Mouse (Mus musculus) midbrain, embryonic 16.5 days (tissue): ENCODE data around the gene Map1lc3b. TPM values are rescaled to one million over a fixed set of nuclear protein-coding genes. Genes with fewer than 3 reads are reported as not detected.
A peak's percentile ranks its signal among the peaks of the same experiment; 100 is the strongest.

Experiments used
- ATAC-seq: fragments of 200-750 bp; cut with Nextera tagmentation; 2 replicates; pipeline ENCODE4 v1.8.0; 2017; ENCODE audit warnings: moderate TSS enrichment
- H3K27ac ChIP-seq: fragments of 300-500 bp; sonication (generic); 2 replicates; pipeline ENCODE4 v1.5.1; 2014; ENCODE audit warnings: mild to moderate bottlenecking, low read length, mixed read lengths
- H3K27me3 ChIP-seq: fragments of 300-500 bp; sonication (generic); 2 replicates; pipeline ENCODE4 v1.6.1; 2014; ENCODE audit warnings: low read depth, low read length, mixed read lengths; ENCODE audit not compliant: control insufficient read depth, insufficient read depth
- H3K36me3 ChIP-seq: fragments of 300-500 bp; sonication (generic); 2 replicates; pipeline ENCODE4 v1.6.1; 2014; ENCODE audit warnings: mild to moderate bottlenecking, low read length, moderate library complexity, mixed read lengths; ENCODE audit not compliant: control insufficient read depth, insufficient read depth
- H3K4me1 ChIP-seq: fragments of 300-500 bp; sonication (generic); 2 replicates; pipeline ENCODE4 v1.6.1; 2014; ENCODE audit warnings: mild to moderate bottlenecking, low read length, mixed read lengths; ENCODE audit not compliant: control insufficient read depth, insufficient read depth
- H3K4me2 ChIP-seq: fragments of 300-500 bp; sonication (generic); 2 replicates; pipeline ENCODE4 v1.6.1; 2014; ENCODE audit warnings: mild to moderate bottlenecking, low read length, mixed read lengths
- H3K4me3 ChIP-seq: fragments of 300-500 bp; sonication (generic); 2 replicates; pipeline ENCODE4 v1.5.1; 2014; ENCODE audit warnings: low read depth, mild to moderate bottlenecking, low read length, moderate library complexity, mixed read lengths
- H3K9ac ChIP-seq: fragments of 300-500 bp; sonication (generic); 2 replicates; pipeline ENCODE4 v1.6.1; 2014; ENCODE audit warnings: low read depth, low read length, mixed read lengths
- H3K9me3 ChIP-seq: fragments of 300-500 bp; sonication (generic); replicated peaks from 2 replicates; pipeline ENCODE4 v1.6.1; 2014; ENCODE audit warnings: mild to moderate bottlenecking, low read length, mixed read lengths; ENCODE audit not compliant: control insufficient read depth, poor library complexity, severe bottlenecking
- WGBS: fragments of 180-500 bp; shearing (Covaris S2); extraction: QIAGEN DNeasy Blood & Tissue Kit; methylation state at CpG from one replicate; pipeline ENCODE4 v1.1.7; 2014; 5-methylcytosine and 5-hydroxymethylcytosine counted together
- polyA plus RNA-seq: library from polyadenylated mRNA; unstranded; fragments of >200 nt; fragmentation: Nextera tagmentation; extraction: Ambion mirVana; gene quantifications from 2 replicates; pipeline ENCODE4 v1.2.1, GENCODE M21; 2015

The Map1lc3b gene
- polyA plus RNA-seq, 1 experiment from 2014 or later: 370 TPM

DNA sequence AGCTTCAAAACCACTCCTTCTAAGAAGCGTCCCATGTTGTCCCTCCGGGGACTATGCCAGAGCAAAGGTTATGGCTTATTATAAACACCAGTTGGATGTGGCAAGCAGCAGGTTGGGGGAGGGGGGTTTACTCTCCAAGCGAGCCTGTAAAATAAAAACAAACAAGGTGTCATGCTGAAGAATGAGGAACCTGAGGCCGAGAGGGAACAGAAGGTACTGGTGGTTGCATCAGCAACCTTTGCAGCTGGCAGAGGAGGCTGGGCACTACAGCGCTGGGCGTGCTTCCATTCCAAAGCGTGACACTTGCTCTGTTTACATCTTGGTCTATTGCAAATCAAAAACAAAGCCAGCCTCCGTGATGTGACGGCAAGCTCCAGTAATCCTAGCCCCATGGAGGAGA, 9.7 kb upstream of the Map1lc3b start:
- 32% methylated on average over 9 of the region's 9 CpGs for WGBS
- no peak overlapping the region for H3K4me3 ChIP-seq
- no peaks in the 10 kb centered on the region for H3K36me3 ChIP-seq
- no peak overlapping the region for H3K27ac ChIP-seq
- H3K4me2 ChIP-seq: no peak overlapping the region
- H3K9ac ChIP-seq: no peak overlapping the region
- peaks cover 25% of the 10 kb centered on the region for H3K4me1 ChIP-seq
- no peak for ATAC-seq
- H3K27me3 ChIP-seq: no peaks in the 10 kb centered on the region
- no peaks in the 10 kb centered on the region for H3K9me3 ChIP-seq

DNA sequence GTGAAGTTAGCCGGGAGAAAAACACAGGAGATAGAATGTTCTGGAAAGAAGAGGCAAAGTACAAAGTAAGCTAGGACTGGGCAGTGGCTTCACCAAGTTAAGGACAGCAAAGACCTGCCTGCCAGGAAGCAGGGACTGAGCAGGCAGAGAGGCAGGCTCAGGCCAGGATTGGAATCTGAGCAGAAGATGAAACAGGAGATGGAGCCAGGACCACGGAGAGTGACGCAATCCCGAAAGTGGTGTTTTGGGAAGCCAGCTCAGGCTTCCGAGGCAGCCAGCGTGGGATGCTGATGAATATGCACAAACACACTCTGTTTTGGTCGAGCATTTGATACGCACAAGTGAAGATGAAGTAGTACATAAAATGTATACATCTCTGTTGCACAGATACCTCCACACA, 6.5 kb upstream of the Map1lc3b start:
- Histone ChIP-seq H3K4me3 (no peak overlapping the region), H3K9me3 (no peaks in the 10 kb centered on the region), H3K4me2 (no peak overlapping the region), H3K27ac (no peak overlapping the region), H3K4me1 (peaks cover 5% of the 10 kb centered on the region; the same call in 1 of the 2 replicates), H3K36me3 (no peaks in the 10 kb centered on the region), H3K9ac (no peak overlapping the region), H3K27me3 (no peaks in the 10 kb centered on the region)
- WGBS: 66% methylated on average over 8 of the region's 8 CpGs
- ATAC-seq: no peak

DNA sequence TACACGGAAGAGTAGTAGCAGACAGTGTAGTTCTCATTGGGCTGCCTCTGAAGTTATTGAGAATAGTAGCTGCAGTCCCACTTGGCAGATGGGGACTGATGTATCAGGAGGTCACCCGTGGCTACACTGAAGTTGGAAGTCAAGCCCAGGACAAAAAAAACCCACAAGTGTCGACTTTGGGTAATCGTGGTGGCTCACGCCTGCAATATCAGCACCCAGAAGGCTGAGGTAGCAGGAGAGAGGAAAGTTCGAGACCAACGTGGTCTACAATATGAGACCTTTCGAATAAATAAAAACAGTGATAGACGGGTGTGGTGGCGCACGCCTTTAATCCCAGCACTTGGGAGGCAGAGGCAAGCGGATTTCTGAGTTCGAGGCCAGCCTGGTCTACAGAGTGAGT, 5.4 kb upstream of the Map1lc3b start:
- no peak for ATAC-seq
- Histone ChIP-seq H3K36me3 (no peaks in the 10 kb centered on the region), H3K9me3 (no peaks in the 10 kb centered on the region), H3K27me3 (no peaks in the 10 kb centered on the region), H3K27ac (no peak overlapping the region), H3K4me3 (peak overlapping the region; percentile 66), H3K4me1 (peaks cover 7% of the 10 kb centered on the region; the same call in 1 of the 2 replicates), H3K4me2 (peak overlapping the region; percentile 74), H3K9ac (peak overlapping the region; percentile 78; the same call in 1 of the 2 replicates)
- 53% methylated on average over 13 of the region's 13 CpGs for WGBS

DNA sequence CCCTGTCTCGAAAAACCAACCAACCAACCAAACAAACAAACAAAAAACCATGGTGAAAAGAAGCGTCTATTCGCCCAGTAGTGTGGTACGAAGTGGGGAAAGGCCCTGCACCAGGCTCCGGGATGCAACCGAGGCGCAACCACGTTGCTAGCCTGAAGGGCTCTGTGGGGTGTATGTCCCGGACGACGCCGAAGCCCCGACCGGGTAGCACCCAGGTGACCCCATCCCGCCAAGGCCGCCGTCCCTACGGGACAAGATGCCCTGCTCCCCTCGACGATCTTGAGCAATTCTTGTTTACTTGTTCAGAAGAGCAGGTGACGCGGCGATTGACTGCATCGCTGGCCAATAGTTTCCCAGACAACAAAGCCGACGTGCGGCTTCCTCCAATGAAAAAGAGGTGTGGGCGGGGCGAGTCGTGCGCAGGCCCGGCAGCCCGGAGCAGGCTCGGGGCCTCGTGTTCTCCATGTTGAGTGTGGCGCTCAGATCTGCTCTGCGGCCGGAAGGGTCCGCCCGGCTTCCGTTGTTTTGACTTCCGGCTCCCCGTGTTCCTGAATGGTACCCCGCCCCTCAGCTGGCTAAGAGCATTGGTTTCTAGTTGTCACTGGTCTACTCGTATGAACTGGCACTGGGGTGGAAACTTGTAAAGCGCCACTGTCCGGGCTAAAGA, 4.9 kb upstream of the Map1lc3b start:
- under 1% methylated on average over 47 of the region's 47 CpGs for WGBS
- Histone ChIP-seq H3K4me2 (peak overlapping the region; percentile 74), H3K4me1 (peaks cover 9% of the 10 kb centered on the region; the same call in 1 of the 2 replicates), H3K27me3 (no peaks in the 10 kb centered on the region), H3K27ac (0 out of 2 replicates have a peak overlapping the region, but pooled peaks have one; percentile 63), H3K9me3 (no peaks in the 10 kb centered on the region), H3K9ac (peak overlapping the region; percentile 78), H3K36me3 (no peaks in the 10 kb centered on the region), H3K4me3 (peak overlapping the region; percentile 66)
- peak; percentile 95 for ATAC-seq

DNA sequence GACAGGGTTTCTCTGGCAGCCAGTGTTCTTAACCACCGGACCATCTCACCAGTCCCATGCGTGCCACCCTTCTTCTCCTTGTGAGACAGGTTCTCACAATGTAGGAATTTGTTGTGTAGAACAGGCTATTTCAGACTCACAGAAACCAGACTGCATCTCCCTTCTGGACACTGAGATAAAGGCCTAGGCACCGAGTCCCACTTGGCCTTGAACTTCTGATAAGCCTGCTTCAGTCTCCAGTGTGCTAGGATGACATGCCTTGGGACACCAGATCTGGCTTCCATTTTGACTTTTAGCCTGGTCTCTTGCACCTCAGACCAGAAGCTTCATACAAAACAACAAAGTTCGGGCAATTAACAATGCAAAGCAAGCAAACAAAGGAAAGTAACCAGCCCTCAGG, 1.4 kb upstream of the Map1lc3b start:
- WGBS: 83% methylated on average over 4 of the region's 4 CpGs
- Histone ChIP-seq H3K4me1 (peaks cover 28% of the 10 kb centered on the region), H3K4me2 (no peak overlapping the region), H3K36me3 (no peaks in the 10 kb centered on the region), H3K9ac (no peak overlapping the region), H3K4me3 (no peak overlapping the region), H3K27me3 (no peaks in the 10 kb centered on the region), H3K9me3 (no peaks in the 10 kb centered on the region), H3K27ac (no peak overlapping the region)
- no peak for ATAC-seq

DNA sequence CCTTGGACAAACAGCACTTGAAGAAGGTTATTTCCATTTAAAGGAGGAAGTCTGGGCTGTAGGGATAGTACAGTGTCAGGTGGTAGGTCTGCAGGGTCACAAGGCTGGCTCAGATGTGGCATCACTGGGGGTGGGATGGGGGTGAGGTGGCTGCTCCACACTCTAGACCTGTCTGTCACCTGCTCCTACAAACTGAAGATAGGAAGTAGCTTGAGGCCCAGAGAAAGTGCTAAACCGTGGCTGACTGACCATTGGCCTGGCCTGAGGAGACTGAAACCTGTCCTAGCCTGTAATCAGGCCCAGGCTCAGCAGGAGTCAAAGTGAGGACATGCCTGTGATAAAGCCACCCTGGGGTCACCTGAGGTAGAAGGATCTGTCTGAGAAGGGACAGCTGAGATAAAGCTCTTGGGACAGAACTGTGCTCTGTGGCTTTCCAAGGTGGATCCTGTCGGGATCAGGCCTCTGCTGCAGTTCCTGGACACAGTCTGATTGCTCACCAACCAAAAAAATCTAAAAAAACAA, 895 bp upstream of the Map1lc3b start:
- Histone ChIP-seq H3K4me2 (no peak overlapping the region), H3K4me3 (no peak overlapping the region), H3K27ac (no peak overlapping the region), H3K36me3 (no peaks in the 10 kb centered on the region; the same call in 1 of the 2 replicates), H3K4me1 (peaks cover 28% of the 10 kb centered on the region), H3K9ac (no peak overlapping the region), H3K27me3 (no peaks in the 10 kb centered on the region), H3K9me3 (no peaks in the 10 kb centered on the region)
- 42% methylated on average over 2 of the region's 2 CpGs for WGBS
- ATAC-seq: no peak

DNA sequence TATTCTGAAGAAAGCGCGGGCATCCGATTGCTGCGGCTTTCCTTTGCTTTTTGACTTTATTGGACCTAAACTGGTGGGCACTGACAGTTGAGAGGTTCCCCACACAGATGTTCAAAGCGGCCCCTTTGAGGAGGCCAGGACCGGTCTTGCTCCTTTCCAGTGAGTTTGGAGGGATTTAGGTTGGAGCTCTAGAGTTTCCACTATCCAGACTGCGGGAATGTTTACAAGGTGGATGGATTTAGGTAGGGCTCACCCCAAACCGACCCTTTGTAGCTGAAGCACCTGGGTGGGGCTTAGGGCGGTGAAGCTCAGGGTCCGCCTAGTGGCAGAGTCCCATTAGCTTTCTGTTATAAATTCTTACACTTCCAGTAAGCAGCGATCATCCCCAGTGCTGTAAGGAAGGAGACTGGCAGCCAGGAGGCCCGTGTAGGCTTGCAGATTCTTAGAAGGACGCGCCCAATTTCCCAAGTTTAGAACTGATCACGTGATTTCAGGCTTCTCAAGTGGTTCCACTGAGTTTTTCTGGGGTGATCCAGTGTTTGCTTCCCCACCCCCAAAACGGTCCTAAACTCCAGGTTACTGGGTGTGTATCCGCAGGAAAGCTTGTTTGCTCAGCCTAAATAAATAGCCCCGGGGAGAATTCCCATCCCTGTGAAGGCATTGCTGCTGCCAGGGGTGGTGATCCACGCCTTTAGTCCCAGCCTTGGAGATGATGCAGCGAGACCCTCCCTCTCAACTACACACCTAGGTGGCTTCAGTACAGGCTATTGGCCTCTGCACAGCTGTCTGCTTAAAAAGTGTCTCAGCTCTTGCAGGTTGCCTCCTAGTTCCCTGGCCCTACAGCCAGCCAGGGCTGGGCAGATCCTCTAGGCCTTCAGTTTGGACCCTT, 1.3 kb downstream of the Map1lc3b start:
- ATAC-seq: no peak
- Histone ChIP-seq H3K4me1 (peaks cover 22% of the 10 kb centered on the region), H3K4me3 (peak overlapping the region; percentile 75), H3K9ac (peak overlapping the region; percentile 87), H3K27ac (peak overlapping the region; percentile 76), H3K4me2 (peak overlapping the region; percentile 95), H3K27me3 (no peaks in the 10 kb centered on the region), H3K9me3 (no peaks in the 10 kb centered on the region), H3K36me3 (no peaks in the 10 kb centered on the region; the same call in 1 of the 2 replicates)
- WGBS: 16% methylated on average over 20 of the region's 20 CpGs

DNA sequence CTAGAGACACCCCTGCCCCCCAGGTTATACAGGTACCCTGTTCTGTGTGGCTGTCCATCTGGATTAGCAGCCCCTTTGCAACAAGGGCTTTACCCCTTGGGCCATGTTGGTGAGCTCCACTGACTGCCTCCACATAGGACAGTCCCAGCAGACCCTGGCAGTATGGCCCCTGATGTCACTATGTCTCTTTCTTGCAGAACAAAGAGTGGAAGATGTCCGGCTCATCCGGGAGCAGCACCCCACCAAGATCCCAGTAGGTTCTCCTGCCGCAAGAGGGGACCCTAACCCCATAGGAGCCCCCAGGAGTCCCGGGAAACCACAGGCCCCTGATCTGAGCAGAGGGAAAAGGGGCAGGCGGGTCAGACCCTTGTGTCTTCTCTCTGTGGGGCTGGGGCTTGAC, 3.1 kb downstream of the Map1lc3b start:
- 88% methylated on average over 5 of the region's 5 CpGs for WGBS
- H3K9ac ChIP-seq: no peak overlapping the region
- H3K4me1 ChIP-seq: peaks cover 22% of the 10 kb centered on the region
- H3K4me2 ChIP-seq: no peak overlapping the region
- no peak overlapping the region for H3K27ac ChIP-seq
- H3K9me3 ChIP-seq: no peaks in the 10 kb centered on the region
- peaks cover 9% of the 10 kb centered on the region for H3K36me3 ChIP-seq
- no peak overlapping the region for H3K4me3 ChIP-seq
- ATAC-seq: no peak
- H3K27me3 ChIP-seq: no peaks in the 10 kb centered on the region

DNA sequence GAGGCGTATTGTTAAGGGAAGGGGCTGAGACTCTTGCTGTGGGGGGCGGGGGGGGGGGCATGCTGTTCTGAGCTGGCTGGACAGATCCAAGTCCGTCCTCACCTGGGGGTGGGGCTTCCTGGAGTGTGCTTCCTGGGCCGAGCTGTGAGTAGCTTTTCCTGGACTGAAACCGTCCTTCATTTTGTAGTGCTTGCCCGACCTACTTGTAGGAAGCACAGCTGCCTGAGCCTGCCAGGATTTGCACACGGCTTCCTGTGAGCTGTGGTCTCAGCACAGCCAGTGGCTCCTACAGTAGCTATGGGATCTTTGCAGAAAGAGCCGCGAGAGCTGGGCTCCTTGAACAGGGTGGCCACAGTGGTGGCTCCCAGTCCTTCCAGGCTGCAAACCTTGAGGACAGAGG, 3.8 kb downstream of the Map1lc3b start:
- Histone ChIP-seq H3K4me1 (peaks cover 22% of the 10 kb centered on the region), H3K9me3 (no peaks in the 10 kb centered on the region), H3K4me2 (no peak overlapping the region), H3K27me3 (no peaks in the 10 kb centered on the region), H3K27ac (no peak overlapping the region), H3K36me3 (peaks cover 9% of the 10 kb centered on the region), H3K4me3 (no peak overlapping the region), H3K9ac (no peak overlapping the region)
- ATAC-seq: no peak
- 87% methylated on average over 9 of the region's 9 CpGs for WGBS
